Mouse (Mus musculus) lung, postnatal 14 days (tissue): ENCODE data around the gene Htr7.

Experiments used
- DNase-seq: peaks from one replicate; pipeline ENCODE4 v3.0.0; 2021

Htr7 gene

GRCm38 (mm10) chr19:36057231-36057811 is at the start of gene Htr7:
Htr7 (minus strand) TSS chr19:36057507.
- DNase-seq = peak; percentile 8

GRCm38 (mm10) chr19:36103909-36104308 is 46.6 kb upstream of the Htr7 start:
- DNase-seq = no peak

GRCm38 (mm10) chr19:36098916-36099315 is 41.6 kb upstream of the Htr7 start:
- no peak for DNase-seq

GRCm38 (mm10) chr19:36098265-36098664 is 41.0 kb upstream of the Htr7 start:
- no peak for DNase-seq

- no peak for DNase-seq
Measured at GRCm38 (mm10) chr19:36097194-36097593, 39.9 kb upstream of the Htr7 start.

GRCm38 (mm10) chr19:36090781-36091180 is 33.5 kb upstream of the Htr7 start:
- DNase-seq = no peak

- peak; percentile 85 for DNase-seq
Measured at GRCm38 (mm10) chr19:36083262-36084225, 26.2 kb upstream of the Htr7 start, which contains the start of gene Rpp30. Rpp30 (plus strand) TSS chr19:36083716.

- DNase-seq = peak; percentile 46
Measured at GRCm38 (mm10) chr19:36082606-36083261, 25.4 kb upstream of the Htr7 start.

- no peak for DNase-seq
Measured at GRCm38 (mm10) chr19:36062801-36063529, 5.7 kb upstream of the Htr7 start.

- no peak for DNase-seq
Measured at GRCm38 (mm10) chr19:36056502-36057221, 645 bp downstream of the Htr7 start.

GRCm38 (mm10) chr19:36046046-36046445 is 11.3 kb downstream of the Htr7 start:
- no peak for DNase-seq

GRCm38 (mm10) chr19:36014836-36015235 is 42.5 kb downstream of the Htr7 start:
- DNase-seq = no peak

- DNase-seq = peak; percentile 22
Measured at GRCm38 (mm10) chr19:36006277-36006676, 51.0 kb downstream of the Htr7 start.

- DNase-seq = no peak
Measured at GRCm38 (mm10) chr19:36004961-36005360, 52.3 kb downstream of the Htr7 start.

GRCm38 (mm10) chr19:36002476-36003445 is 54.5 kb downstream of the Htr7 start:
- DNase-seq = no peak

- no peak for DNase-seq
Measured at GRCm38 (mm10) chr19:36001512-36001911, 55.8 kb downstream of the Htr7 start.

- DNase-seq = no peak
Measured at GRCm38 (mm10) chr19:36000955-36001354, 56.4 kb downstream of the Htr7 start.

GRCm38 (mm10) chr19:35997384-35997783 is 59.9 kb downstream of the Htr7 start:
- no peak for DNase-seq

GRCm38 (mm10) chr19:35987461-35987860 is 69.8 kb downstream of the Htr7 start:
- DNase-seq = no peak

GRCm38 (mm10) chr19:35974681-35975080 is 82.6 kb downstream of the Htr7 start:
- no peak for DNase-seq

GRCm38 (mm10) chr19:35957656-35958055 is 99.7 kb downstream of the Htr7 start:
- no peak for DNase-seq
